Mouse (Mus musculus): ENCODE data around the gene 2410004B18Rik. TPM values are rescaled to one million over a fixed set of nuclear protein-coding genes. Genes with fewer than 3 reads are reported as not detected.

2410004B18Rik gene
- polyA plus RNA-seq, 1 experiment from 2014 or later, result 35.4 TPM

DNA sequence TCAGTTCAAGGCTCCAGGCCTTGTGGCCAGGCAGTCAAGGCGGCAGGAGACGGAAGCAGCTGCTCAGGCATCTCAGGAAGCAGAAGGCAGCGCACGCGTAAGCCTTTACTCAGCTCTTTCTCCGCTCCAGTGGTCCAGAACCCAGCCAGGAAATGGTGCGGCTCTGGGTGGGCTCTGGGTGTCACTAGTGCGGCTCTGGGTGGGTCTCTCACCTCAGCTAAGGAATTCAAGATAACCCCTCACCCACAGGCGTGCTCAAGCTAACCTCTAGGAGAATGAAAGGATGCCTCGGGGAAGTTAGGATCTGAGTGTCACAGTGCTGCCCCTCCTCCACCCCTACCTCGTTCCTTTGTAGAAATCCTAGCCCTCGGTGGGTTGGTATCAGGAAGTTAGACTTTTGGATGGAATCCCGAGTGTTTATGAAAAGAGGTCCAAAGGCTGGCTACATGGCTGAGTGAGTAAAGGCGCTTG is 31.3 kb downstream of the 2410004B18Rik start:
- Histone ChIP-seq H3K27ac (replicated peaks) (peak overlapping the region; percentile 49; the same call in 1 of the 2 replicates), H3K27me3 (replicated peaks) (no peaks in the 10 kb centered on the region), H3K4me3 (no peak overlapping the region), H3K4me2 (peak overlapping the region; percentile 24), H3K36me3 (no peaks in the 10 kb centered on the region), H3K4me1 (peaks cover 55% of the 10 kb centered on the region), H3K9ac (peak overlapping the region; percentile 8; the same call in 1 of the 2 replicates), H3K9me3 (peaks cover 3% of the 10 kb centered on the region)
- ATAC-seq (ENCODE audit: extremely low read depth, insufficient number of reproducible peaks, low FRiP score, low TSS enrichment), result no peak
- 34% methylated on average over 14 of the region's 14 CpGs for WGBS

GRCm38 (mm10) chr3:145971501-145971900 is 33.7 kb downstream of the 2410004B18Rik start:
- Histone ChIP-seq H3K4me2 (no peak overlapping the region), H3K9me3 (peaks cover 10% of the 10 kb centered on the region), H3K9ac (peak overlapping the region; percentile 24; the same call in 1 of the 2 replicates), H3K36me3 (no peaks in the 10 kb centered on the region), H3K27ac (replicated peaks) (peak overlapping the region; percentile 69), H3K4me3 (no peak overlapping the region), H3K27me3 (replicated peaks) (no peaks in the 10 kb centered on the region), H3K4me1 (peaks cover 33% of the 10 kb centered on the region)
- 66% methylated on average over 10 of the region's 10 CpGs for WGBS
- no peak for ATAC-seq (ENCODE audit: extremely low read depth, insufficient number of reproducible peaks, low FRiP score, low TSS enrichment)

DNA sequence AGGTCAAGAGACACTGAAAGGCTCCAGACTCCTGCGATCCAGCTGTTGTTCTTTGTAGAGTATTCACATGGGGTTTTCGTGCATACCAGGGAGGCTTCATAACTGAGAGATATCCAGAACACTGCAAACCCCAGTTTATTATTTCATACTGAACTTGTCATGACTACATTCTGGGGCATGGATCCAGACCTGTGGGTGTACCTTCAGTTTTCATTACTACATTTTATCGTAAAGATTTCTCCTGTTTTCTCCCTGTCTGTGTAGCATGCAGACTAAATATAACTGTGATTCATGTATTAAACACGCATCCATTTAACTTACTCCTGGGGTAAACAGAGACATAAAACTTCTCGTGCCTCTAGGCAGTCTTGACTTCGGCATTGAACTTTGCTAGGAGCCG is 37.2 kb downstream of the 2410004B18Rik start:
- Histone ChIP-seq H3K9me3 (peaks cover 24% of the 10 kb centered on the region), H3K4me1 (peaks cover 12% of the 10 kb centered on the region; the same call in 1 of the 2 replicates), H3K4me2 (no peak overlapping the region), H3K4me3 (no peak overlapping the region), H3K36me3 (no peaks in the 10 kb centered on the region), H3K9ac (no peak overlapping the region), H3K27me3 (replicated peaks) (no peaks in the 10 kb centered on the region), H3K27ac (replicated peaks) (0 out of 2 replicates have a peak overlapping the region, but pooled peaks have one; percentile 24)
- no peak for ATAC-seq (ENCODE audit: extremely low read depth, insufficient number of reproducible peaks, low FRiP score, low TSS enrichment)
- 80% methylated on average over 7 of the region's 7 CpGs for WGBS

GRCm38 (mm10) chr3:145985333-145985925 is 47.6 kb downstream of the 2410004B18Rik start:
- Histone ChIP-seq H3K27me3 (replicated peaks) (0 out of 2 replicates have a peak, but pooled peaks cover 4% of the 10 kb centered on the region), H3K27ac (replicated peaks) (no peak overlapping the region), H3K4me3 (no peak overlapping the region), H3K9me3 (no peaks in the 10 kb centered on the region; the same call in 1 of the 2 replicates), H3K4me2 (no peak overlapping the region), H3K36me3 (no peaks in the 10 kb centered on the region), H3K4me1 (peaks cover 28% of the 10 kb centered on the region), H3K9ac (0 out of 2 replicates have a peak overlapping the region, but pooled peaks have one; percentile 44)
- 67% methylated on average over 7 of the region's 7 CpGs for WGBS
- no peak for ATAC-seq (ENCODE audit: extremely low read depth, insufficient number of reproducible peaks, low FRiP score, low TSS enrichment)

DNA sequence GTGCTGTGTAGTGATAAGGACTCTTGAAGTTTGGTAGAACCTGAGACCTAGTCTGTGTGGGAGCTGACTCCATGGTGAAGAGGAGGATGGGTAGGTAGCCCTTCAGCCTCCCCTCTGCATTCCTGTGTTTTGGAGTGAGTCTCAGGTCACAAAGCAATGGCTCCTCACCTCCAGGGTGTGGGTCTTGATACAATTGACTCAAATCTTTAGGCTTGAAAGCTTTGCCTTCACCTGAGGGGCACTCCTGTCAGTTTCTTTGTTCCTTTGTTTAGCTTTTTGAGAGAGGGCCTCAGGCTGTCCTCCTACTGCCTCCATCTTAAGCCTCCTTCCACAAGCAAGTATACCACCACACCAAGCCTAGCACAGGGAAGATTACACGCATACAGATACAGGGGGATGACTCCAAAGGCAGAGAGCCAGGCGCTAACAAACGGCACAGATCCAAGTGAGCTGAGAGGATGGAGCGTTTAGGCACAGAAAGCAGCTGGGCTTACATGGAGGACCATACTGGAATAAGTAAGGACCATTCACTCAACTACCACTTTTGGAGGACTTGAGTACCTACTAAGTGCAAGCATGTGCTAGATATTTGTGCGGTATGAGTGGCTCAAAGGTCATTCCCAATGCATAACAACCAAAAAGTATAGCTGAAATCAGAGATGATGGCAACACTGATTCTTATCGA is 48.6 kb downstream of the 2410004B18Rik start:
- WGBS, result 54% methylated on average over 6 of the region's 6 CpGs
- Histone ChIP-seq H3K27ac (replicated peaks) (peak overlapping the region; percentile 100), H3K9ac (peak overlapping the region; percentile 98), H3K4me2 (peak overlapping the region; percentile 81), H3K9me3 (no peaks in the 10 kb centered on the region; the same call in 1 of the 2 replicates), H3K27me3 (replicated peaks) (0 out of 2 replicates have a peak, but pooled peaks cover 4% of the 10 kb centered on the region), H3K36me3 (peaks cover 5% of the 10 kb centered on the region; the same call in 1 of the 2 replicates), H3K4me3 (peak overlapping the region; percentile 88), H3K4me1 (peaks cover 33% of the 10 kb centered on the region)
- no peak for ATAC-seq (ENCODE audit: extremely low read depth, insufficient number of reproducible peaks, low FRiP score, low TSS enrichment)

GRCm38 (mm10) chr3:145987268-145987969 is 49.6 kb downstream of the 2410004B18Rik start, which contains the start of gene Syde2:
TSS of gene Syde2 (plus strand) at chr3:145987870.
- Histone ChIP-seq H3K27me3 (replicated peaks) (0 out of 2 replicates have a peak, but pooled peaks cover 4% of the 10 kb centered on the region), H3K4me2 (peak within 1 kb of the TSS; percentile 81), H3K9me3 (no peaks in the 10 kb centered on the region; the same call in 1 of the 2 replicates), H3K4me3 (peak within 1 kb of the TSS; percentile 88), H3K27ac (replicated peaks) (peak within 1 kb of the TSS; percentile 100), H3K36me3 (peaks cover 8% of the 10 kb centered on the region; the same call in 1 of the 2 replicates), H3K4me1 (peaks cover 42% of the 10 kb centered on the region), H3K9ac (peak within 1 kb of the TSS; percentile 98)
- WGBS, result under 1% methylated on average over 40 of the region's 65 CpGs
- ATAC-seq (ENCODE audit: extremely low read depth, insufficient number of reproducible peaks, low FRiP score, low TSS enrichment), result peak; percentile 77

DNA sequence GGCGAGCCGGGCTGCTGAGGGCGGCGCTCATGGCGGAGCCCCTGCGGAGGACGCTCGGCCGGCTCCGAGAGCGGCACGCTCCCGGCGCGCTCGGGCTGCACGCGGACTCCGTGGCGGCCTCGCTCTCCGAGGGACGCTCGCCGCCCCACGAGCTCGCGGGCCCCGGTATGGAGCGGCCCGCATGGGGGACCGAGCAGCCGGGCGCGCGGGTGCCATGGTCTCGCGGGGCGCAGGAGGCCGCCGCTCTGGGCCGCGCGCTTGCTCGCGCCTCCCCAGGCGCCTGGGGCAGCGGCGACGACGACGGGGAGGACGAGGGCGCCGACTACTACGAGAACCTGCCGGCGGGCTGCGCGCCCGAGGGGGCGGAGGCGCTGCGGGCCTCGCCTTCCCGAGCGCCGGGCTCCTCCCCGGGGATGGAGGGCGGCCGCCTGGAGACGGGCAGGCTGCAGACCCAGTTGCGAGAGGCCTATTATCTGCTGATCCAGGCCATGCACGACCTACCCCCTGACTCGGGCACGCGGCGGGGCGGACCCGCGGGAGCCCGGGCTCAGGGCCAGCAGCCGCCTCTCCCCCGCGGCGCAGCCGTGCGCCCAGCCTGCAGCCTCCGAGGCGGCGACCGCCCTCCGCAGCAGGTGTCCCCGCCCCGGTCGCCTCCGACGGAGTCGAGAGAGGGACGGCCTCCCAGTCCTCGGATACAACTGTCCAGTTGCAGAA is 50.3 kb downstream of the 2410004B18Rik start:
- peak overlapping the region; percentile 98 for H3K9ac ChIP-seq
- WGBS, result under 1% methylated on average over 93 of the region's 101 CpGs
- peak overlapping the region; percentile 81 for H3K4me2 ChIP-seq
- peak overlapping the region; percentile 88 for H3K4me3 ChIP-seq
- peak; percentile 77 for ATAC-seq (ENCODE audit: extremely low read depth, insufficient number of reproducible peaks, low FRiP score, low TSS enrichment)
- peak overlapping the region; percentile 100 for H3K27ac ChIP-seq (replicated peaks)
- peaks cover 8% of the 10 kb centered on the region; the same call in 1 of the 2 replicates for H3K36me3 ChIP-seq
- H3K9me3 ChIP-seq, result no peaks in the 10 kb centered on the region; the same call in 1 of the 2 replicates
- peaks cover 49% of the 10 kb centered on the region for H3K4me1 ChIP-seq
- 0 out of 2 replicates have a peak, but pooled peaks cover 4% of the 10 kb centered on the region for H3K27me3 ChIP-seq (replicated peaks)

GRCm38 (mm10) chr3:145988684-145989575 is 51.1 kb downstream of the 2410004B18Rik start:
- ATAC-seq (ENCODE audit: extremely low read depth, insufficient number of reproducible peaks, low FRiP score, low TSS enrichment), result no peak; the same call in 1 of the 2 replicates
- H3K4me1 ChIP-seq, result peaks cover 53% of the 10 kb centered on the region
- H3K27ac ChIP-seq (replicated peaks), result peak overlapping the region; percentile 100
- H3K9me3 ChIP-seq, result no peaks in the 10 kb centered on the region
- WGBS, result under 1% methylated on average over 45 of the region's 45 CpGs
- peak overlapping the region; percentile 98 for H3K9ac ChIP-seq
- H3K4me2 ChIP-seq, result peak overlapping the region; percentile 81
- peaks cover 8% of the 10 kb centered on the region; the same call in 1 of the 2 replicates for H3K36me3 ChIP-seq
- 0 out of 2 replicates have a peak, but pooled peaks cover 4% of the 10 kb centered on the region for H3K27me3 ChIP-seq (replicated peaks)
- H3K4me3 ChIP-seq, result peak overlapping the region; percentile 88

- H3K36me3 ChIP-seq, result peaks cover 8% of the 10 kb centered on the region; the same call in 1 of the 2 replicates
- no peak for ATAC-seq (ENCODE audit: extremely low read depth, insufficient number of reproducible peaks, low FRiP score, low TSS enrichment)
- H3K4me1 ChIP-seq, result peaks cover 47% of the 10 kb centered on the region
- peak overlapping the region; percentile 98 for H3K9ac ChIP-seq
- H3K4me3 ChIP-seq, result peak overlapping the region; percentile 88
- H3K9me3 ChIP-seq, result no peaks in the 10 kb centered on the region
- 6% methylated on average over 11 of the region's 11 CpGs for WGBS
- peak overlapping the region; percentile 81 for H3K4me2 ChIP-seq
- H3K27ac ChIP-seq (replicated peaks), result peak overlapping the region; percentile 100
- 0 out of 2 replicates have a peak, but pooled peaks cover 4% of the 10 kb centered on the region for H3K27me3 ChIP-seq (replicated peaks)
Measured at GRCm38 (mm10) chr3:145989576-145990081, 51.8 kb downstream of the 2410004B18Rik start.

All from heart, embryonic 13.5 days (tissue).